Mouse (Mus musculus): ENCODE measurements at regions not wholly inside any gene's neighbourhood (a gene's known extent, or its start where the extent isn't known, plus 50 kb on each side); places are given as distances from the start of the nearest gene placed in this dataset.

GRCm38 (mm10) chr11:32931928-32932327 is 107.5 kb upstream of the Smim23 start:
- DNase-seq (ENCODE audit: extremely low spot score in 1 of 2, low spot score in 2 of 2): no peak
- no peak for TF ChIP-seq CTCF (IDR thresholded peaks at IDR 0.05)
- intact Hi-C loops (cut with DNase I): no loop called here
- Histone ChIP-seq H3K4me3 (no peak overlapping the region), H3K27ac (no peak overlapping the region)

- Histone ChIP-seq H3K4me3 (no peak overlapping the region), H3K27ac (no peak overlapping the region)
- intact Hi-C loops (cut with DNase I): no loop called here
- TF ChIP-seq CTCF (IDR thresholded peaks at IDR 0.05): no peak
- no peak for DNase-seq (ENCODE audit: extremely low spot score in 1 of 2, low spot score in 2 of 2)
Observed at GRCm38 (mm10) chr11:32931018-32931417, 106.6 kb upstream of the Smim23 start.

- intact Hi-C loops (cut with DNase I): no loop called here
- DNase-seq (ENCODE audit: extremely low spot score in 1 of 2, low spot score in 2 of 2): no peak
- TF ChIP-seq CTCF (IDR thresholded peaks at IDR 0.05): no peak
- Histone ChIP-seq H3K27ac (no peak overlapping the region), H3K4me3 (no peak overlapping the region)
Observed at GRCm38 (mm10) chr11:32928837-32929236, 104.4 kb upstream of the Smim23 start.

- intact Hi-C loops (cut with DNase I): no loop called here
- DNase-seq (ENCODE audit: extremely low spot score in 1 of 2, low spot score in 2 of 2): no peak
- H3K4me3 ChIP-seq: no peak overlapping the region
- H3K27ac ChIP-seq: no peak overlapping the region
- TF ChIP-seq CTCF (IDR thresholded peaks at IDR 0.05): no peak
Observed at GRCm38 (mm10) chr11:32925421-32926271, 101.2 kb upstream of the Smim23 start.

GRCm38 (mm10) chr11:32924932-32925331 is 100.5 kb upstream of the Smim23 start:
- Histone ChIP-seq H3K4me3 (no peak overlapping the region), H3K27ac (no peak overlapping the region)
- no peak for TF ChIP-seq CTCF (IDR thresholded peaks at IDR 0.05)
- intact Hi-C loops (cut with DNase I): no loop called here
- DNase-seq (ENCODE audit: extremely low spot score in 1 of 2, low spot score in 2 of 2): no peak

- intact Hi-C loops (cut with DNase I): no loop called here
- DNase-seq (ENCODE audit: extremely low spot score in 1 of 2, low spot score in 2 of 2): no peak
- no peak overlapping the region for H3K27ac ChIP-seq
Observed at GRCm38 (mm10) chr11:32913071-32913470, 88.7 kb upstream of the Smim23 start.

GRCm38 (mm10) chr11:32911791-32912190 is 87.4 kb upstream of the Smim23 start:
- no peak for DNase-seq (ENCODE audit: extremely low spot score in 1 of 2, low spot score in 2 of 2)
- no peak overlapping the region for H3K4me3 ChIP-seq
- no peak for TF ChIP-seq CTCF (IDR thresholded peaks at IDR 0.05)
- no peak overlapping the region for H3K27ac ChIP-seq
- intact Hi-C loops (cut with DNase I): no loop called here

More at GRCm38 (mm10) chr11:32913071-32913470, 88.7 kb upstream of the Smim23 start:
- TF ChIP-seq CTCF (IDR thresholded peaks at IDR 0.05): no peak
- no peak overlapping the region for H3K4me3 ChIP-seq

- intact Hi-C loops (cut with DNase I): no loop called here
- no peak overlapping the region for H3K4me3 ChIP-seq
- no peak for TF ChIP-seq CTCF (IDR thresholded peaks at IDR 0.05)
- no peak overlapping the region for H3K27ac ChIP-seq
- DNase-seq (ENCODE audit: extremely low spot score in 1 of 2, low spot score in 2 of 2): no peak
Observed at GRCm38 (mm10) chr11:32908723-32909411, 84.5 kb upstream of the Smim23 start.

- intact Hi-C loops (cut with DNase I): no loop called here
- no peak for DNase-seq (ENCODE audit: extremely low spot score in 1 of 2, low spot score in 2 of 2)
- TF ChIP-seq CTCF (IDR thresholded peaks at IDR 0.05): no peak
- Histone ChIP-seq H3K4me3 (no peak overlapping the region), H3K27ac (no peak overlapping the region)
Observed at GRCm38 (mm10) chr11:32907520-32908233, 83.3 kb upstream of the Smim23 start.

GRCm38 (mm10) chr11:32903970-32904369 is 79.6 kb upstream of the Smim23 start:
- no peak for DNase-seq (ENCODE audit: extremely low spot score in 1 of 2, low spot score in 2 of 2)
- TF ChIP-seq CTCF (IDR thresholded peaks at IDR 0.05): no peak
- H3K27ac ChIP-seq: no peak overlapping the region
- intact Hi-C loops (cut with DNase I): no loop called here
- H3K4me3 ChIP-seq: no peak overlapping the region

- DNase-seq (ENCODE audit: extremely low spot score in 1 of 2, low spot score in 2 of 2): no peak
Observed at GRCm38 (mm10) chr11:32903389-32903788, 79.0 kb upstream of the Smim23 start.

GRCm38 (mm10) chr11:32902923-32903322 is 78.5 kb upstream of the Smim23 start:
- no peak for TF ChIP-seq CTCF (IDR thresholded peaks at IDR 0.05)
- no peak overlapping the region for H3K27ac ChIP-seq
- H3K4me3 ChIP-seq: no peak overlapping the region
- intact Hi-C loops (cut with DNase I): no loop called here
- DNase-seq (ENCODE audit: extremely low spot score in 1 of 2, low spot score in 2 of 2): no peak

More at GRCm38 (mm10) chr11:32903389-32903788, 79.0 kb upstream of the Smim23 start:
- intact Hi-C loops (cut with DNase I): no loop called here
- Histone ChIP-seq H3K4me3 (no peak overlapping the region), H3K27ac (no peak overlapping the region)
- no peak for TF ChIP-seq CTCF (IDR thresholded peaks at IDR 0.05)

All from left cerebral cortex, adult 2 months (tissue).